Mouse (Mus musculus) embryonic fibroblast, embryonic 13.5 days (primary cell): Measurements from ENCODE around the gene Timmdc1.

Experiments used
- CTCF ChIP-seq: IDR thresholded peaks from 2 replicates; pipeline ENCODE4 v1.5.1; 2011; ENCODE audit warnings: mild to moderate bottlenecking, control low read depth, low read length, moderate library complexity, borderline replicate concordance; ENCODE audit not compliant: insufficient read depth
- POLR2A ChIP-seq: IDR thresholded peaks from 2 replicates; pipeline ENCODE4 v1.6.1; 2011; ENCODE audit warnings: low read depth, mild to moderate bottlenecking, control low read depth, low read length, moderate library complexity

- no peak for TF ChIP-seq CTCF
- TF ChIP-seq POLR2A: 0 out of 2 replicates have a peak, but pooled peaks have one; percentile 18
Observed at GRCm38 (mm10) chr16:38476312-38477240, 45.9 kb downstream of the Timmdc1 start.
